Mouse (Mus musculus): ENCODE measurements at regions not wholly inside any gene's neighbourhood (a gene's known extent, or its start where the extent isn't known, plus 50 kb on each side); places are given as distances from the start of the nearest gene placed in this dataset.
"Not testable (repeated sequence)": the region's sequence is repeated elsewhere in the genome, so short reads cannot be mapped to it uniquely, and the experiment has no call there.

DNA sequence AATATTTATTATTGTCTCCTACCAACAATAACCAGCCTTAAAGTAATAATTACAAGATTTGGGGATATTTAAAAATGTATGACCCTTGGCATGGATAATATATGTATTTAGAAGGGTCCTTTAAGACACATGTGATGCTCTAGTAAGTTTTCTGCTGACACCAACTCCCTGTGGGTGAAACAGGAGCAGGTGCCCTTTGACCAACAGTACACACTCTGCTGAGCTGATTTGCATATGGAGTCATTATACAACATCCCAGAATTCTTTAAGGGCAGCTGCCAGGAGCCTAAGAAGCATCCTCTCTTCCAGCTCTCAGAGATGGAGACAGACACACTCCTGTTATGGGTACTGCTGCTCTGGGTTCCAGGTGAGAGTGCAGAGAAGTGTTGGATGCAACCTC, 274.1 kb downstream of the Rpia start:
- no peak for DNase-seq (ENCODE audit: low spot score in 2 of 2)

DNA sequence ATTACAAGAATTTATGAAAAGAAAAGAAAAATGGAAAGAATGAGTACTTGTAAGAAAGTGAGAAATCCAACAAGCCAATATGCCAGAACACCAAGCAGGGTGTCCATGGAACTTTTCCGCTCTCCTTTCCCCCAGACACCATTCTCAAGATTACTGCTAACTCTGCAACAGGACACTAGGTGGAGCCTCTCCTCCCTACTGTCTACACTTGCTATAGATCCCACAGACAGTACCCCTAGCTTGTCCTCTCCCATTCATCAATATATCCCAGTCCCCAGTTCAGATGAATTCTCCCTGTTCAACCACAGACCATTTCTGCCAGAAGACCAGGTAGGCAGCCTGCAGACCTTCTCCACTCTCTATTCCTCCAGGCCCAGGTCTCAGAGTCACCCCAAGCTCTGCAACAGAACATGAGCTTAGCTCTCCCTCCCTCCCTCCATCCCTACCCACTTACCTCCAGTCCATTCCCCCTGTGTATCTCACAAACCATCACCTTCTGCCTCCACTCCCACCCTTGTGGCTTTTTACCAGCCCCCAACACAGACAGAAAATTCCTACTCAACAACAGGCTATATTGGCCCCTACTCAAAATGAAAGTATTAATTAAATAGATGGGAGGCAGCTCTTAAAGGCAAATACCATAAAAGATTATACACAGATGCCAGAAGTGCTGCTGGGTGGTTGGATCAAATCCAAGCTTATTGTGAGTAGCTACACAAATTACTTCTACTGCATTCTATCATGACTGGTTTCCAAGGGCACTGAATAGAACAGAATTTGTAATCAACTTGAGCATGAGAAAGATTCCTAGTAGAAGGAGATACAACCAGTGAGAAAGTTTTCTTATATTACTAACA, 323.2 kb downstream of the Rpia start:
- no peak for DNase-seq (ENCODE audit: low spot score in 2 of 2)

DNA sequence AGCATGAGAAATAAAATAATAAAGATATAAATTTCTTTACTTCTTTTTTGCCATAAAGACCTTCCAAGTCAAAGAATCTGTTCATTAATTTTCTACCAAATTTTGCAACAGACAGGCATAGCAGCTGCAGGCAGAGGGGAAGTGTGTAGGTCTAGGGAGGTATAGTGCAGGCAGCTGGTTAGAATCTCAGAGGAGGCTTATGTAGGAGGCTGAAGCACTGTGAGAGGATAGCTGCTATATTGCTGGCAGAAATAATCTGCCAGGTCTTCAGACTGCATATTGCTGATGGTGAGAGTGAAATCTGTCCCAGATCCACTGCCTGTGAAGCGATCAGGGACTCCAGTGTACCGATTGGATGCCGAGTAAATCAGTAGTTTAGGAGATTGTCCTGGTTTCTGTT, 334.8 kb downstream of the Rpia start:
- no peak for DNase-seq (ENCODE audit: low spot score in 2 of 2)

DNA sequence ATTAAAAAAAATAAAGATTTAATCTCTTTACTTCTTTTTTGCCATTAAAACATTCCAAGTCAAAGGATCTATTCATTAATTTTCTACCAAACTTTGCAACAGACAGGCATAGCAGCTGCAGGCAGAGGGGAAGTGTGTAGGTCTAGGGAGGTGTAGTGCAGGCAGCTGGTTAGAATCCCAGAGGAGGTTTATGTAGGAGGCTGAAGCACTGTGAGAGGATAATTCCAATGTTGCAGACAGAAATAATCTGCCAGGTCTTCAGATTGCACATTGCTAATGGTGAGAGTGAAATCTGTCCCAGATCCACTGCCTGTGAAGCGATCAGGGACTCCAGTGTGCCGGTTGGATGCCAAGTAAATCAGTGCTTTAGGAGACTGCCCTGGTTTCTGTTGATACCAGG, 357.3 kb downstream of the Rpia start:
- DNase-seq (ENCODE audit: low spot score in 2 of 2) = not testable (repeated sequence)

DNA sequence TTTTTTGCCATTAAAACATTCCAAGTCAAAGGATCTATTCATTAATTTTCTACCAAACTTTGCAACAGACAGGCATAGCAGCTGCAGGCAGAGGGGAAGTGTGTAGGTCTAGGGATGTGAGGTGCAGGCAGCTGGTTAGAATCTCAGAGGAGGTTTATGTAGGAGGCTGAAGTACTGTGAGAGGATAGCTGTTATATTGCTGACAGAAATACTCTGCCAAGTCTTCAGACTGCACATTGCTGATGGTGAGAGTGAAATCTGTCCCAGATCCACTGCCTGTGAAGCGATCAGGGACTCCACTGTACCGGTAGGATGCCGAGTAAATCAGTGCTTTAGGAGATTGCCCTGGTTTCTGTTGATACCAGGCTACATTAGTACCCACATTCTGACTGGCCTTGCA, 385.7 kb downstream of the Rpia start:
- peak in 1 of 2 experiments; percentile 7 for DNase-seq (ENCODE audit: low spot score in 2 of 2)

DNA sequence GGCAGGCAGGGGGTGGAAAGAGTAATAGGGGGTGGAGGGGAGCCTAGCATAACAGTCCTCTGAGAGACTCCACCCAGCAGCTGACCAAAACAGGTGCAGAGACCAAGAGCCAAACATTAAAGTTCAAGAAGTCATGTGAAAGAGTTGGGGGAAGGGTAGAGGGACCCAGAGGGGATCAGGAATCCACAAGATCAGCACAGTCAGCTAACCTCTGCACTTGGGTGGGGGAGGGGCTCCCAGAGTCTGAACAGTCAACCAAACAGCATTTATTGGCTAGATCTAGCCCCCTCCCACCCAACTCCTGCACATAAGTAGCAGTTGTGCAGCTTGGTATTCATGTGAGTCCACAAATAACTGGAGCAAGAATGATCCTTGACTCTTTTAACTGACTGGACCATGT, 402.2 kb downstream of the Rpia start:
- not testable (repeated sequence) for DNase-seq (ENCODE audit: low spot score in 2 of 2)

DNA sequence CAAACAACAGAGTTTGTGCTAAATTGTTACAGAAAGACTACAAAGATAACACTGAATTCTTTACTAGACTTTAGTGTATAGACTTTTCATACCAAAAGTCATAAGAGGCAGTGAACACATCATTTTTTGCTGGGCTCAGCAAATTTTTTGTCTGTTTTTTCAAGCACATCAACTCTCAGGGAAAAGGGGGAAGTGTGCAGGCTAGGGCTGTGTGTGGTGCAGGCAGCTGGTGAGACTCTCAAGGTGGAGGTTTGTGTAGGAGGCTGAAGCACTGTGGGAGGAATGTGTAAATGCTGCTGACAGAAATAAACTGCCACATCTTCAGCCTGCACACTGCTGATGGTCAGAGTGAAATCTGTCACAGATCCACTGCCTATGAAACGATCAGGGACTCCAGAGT, 405.6 kb downstream of the Rpia start:
- DNase-seq (ENCODE audit: low spot score in 2 of 2) = not testable (repeated sequence)

DNA sequence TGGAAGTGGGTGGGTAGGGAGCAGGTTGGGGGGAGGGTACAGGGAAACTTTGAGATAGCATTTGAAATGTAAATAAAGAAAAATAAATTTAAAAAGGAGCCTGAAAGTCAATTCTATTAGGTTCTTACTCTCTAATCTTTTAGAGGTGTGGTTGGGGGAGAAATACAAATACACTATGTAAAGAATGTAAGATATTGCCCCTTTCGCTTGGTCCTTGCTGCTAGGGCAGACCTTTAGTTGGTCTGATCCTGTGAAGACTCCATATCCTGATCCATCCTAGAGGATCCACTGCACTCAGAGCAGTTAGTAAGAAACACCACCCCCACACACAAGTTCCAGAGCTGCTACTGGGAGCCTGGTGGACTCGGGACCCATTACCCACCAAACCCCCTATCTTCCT, 412.7 kb downstream of the Rpia start:
- DNase-seq (ENCODE audit: low spot score in 2 of 2) = not testable (repeated sequence)

DNA sequence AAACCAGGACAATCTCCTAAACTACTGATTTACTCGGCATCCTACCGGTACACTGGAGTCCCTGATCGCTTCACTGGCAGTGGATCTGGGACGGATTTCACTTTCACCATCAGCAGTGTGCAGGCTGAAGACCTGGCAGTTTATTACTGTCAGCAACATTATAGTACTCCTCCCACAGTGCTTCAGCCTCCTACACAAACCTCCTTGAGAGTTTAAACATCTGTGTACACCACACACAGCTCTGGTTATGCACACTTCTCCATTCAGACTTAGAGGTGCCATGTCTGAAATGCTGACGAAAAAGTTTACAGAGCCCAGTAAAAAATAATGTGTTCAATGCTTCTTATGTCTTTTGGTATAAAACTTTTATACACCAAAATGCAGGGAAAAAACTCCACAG, 420.2 kb downstream of the Rpia start:
- DNase-seq (ENCODE audit: low spot score in 2 of 2) = not testable (repeated sequence)

DNA sequence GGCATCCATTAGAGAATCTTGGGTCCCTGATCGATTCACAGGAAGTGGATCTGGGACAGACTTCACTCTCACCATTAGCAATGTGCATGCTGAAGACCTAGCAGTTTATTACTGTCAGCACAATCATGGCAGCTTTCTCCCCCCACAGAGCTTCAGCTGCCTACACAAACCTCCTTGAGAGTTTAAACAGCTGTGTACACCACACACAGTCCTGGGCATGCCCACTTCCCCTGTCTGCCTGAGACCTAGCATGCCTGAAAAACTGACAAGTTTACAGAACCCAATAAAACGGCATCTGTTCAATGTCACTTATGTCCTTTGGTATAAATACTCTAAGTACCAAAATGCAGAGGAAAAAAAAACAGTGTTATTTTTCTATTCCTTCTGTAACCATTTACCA, 435.7 kb downstream of the Rpia start:
- DNase-seq (ENCODE audit: low spot score in 2 of 2) = no peak

DNA sequence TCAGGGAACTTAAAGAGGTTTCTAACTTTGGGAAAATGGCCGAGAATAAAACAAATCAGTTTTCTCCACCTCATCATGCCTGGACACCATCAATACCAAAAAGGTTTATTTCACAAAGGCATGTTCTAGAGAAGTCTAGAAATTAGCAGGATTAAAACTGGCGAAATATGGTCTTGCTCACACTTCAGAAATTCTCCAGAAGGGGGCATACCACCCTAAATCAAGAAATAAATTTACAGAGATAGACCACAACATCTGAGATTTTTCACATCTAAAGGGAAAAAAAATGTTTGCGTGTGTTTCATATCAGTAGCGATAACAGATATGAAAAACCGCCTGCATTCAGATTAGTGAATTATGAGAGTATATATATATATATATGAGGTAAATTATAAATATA, 449.9 kb downstream of the Rpia start:
- DNase-seq (ENCODE audit: low spot score in 2 of 2) = no peak

DNA sequence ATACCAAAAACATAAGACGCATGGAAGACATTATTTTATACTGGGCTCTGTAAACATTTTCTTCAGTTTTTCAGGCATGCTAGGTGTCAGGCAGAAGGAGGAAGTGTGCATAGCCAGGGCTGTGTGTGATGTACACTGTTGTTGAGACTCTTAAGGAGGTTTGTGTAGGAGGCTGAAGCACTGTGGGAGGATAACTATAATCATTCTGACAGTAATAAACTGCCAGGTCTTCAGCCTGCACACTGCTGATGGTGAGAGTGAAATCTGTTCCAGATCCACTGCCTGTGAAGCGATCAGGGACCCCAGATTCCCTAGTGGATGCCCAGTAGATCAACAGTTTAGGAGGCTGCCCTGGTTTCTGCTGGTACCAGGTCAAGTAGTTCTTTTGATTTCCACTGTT, 451.3 kb downstream of the Rpia start:
- not testable (repeated sequence) for DNase-seq (ENCODE audit: low spot score in 2 of 2)

DNA sequence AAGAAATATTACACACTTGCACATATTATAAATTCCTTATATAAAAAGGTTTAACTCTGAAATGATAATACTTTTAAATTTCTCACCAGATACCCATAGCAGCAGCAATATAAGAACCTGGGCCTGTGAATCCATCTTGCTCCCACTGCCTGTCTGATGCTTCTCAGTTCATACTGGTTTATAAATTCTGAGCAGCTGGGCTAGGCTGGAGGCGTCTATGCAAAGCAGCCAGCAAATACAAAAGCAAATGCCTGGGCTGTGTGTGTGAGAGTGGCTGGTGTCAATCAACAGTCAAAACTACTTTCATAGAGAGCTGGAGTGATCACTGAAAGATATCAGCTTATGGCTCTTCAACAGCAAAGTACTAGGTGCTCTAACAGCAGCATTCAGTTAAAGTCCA, 476.7 kb downstream of the Rpia start:
- no peak for DNase-seq (ENCODE audit: low spot score in 2 of 2)

DNA sequence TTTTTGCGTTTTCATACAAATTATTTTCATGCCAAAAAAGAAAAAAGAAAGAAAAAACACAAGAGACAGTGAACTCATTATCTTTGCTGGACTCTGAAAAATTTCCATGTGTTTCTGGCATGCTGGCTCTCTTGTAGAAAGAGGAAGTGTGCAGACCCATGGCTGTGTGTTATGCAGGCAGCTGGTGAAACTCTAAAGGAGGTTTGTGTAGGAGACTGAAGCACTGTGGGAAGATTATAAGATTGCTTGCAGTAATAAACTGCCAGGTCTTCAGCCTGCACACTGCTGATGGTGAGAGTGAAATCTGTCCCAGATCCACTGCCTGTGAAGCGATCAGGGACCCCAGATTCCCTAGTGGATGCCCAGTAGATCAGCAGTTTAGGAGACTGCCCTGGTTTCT, 477.4 kb downstream of the Rpia start:
- peak; percentile 3 to 5 for DNase-seq (ENCODE audit: low spot score in 2 of 2)

DNA sequence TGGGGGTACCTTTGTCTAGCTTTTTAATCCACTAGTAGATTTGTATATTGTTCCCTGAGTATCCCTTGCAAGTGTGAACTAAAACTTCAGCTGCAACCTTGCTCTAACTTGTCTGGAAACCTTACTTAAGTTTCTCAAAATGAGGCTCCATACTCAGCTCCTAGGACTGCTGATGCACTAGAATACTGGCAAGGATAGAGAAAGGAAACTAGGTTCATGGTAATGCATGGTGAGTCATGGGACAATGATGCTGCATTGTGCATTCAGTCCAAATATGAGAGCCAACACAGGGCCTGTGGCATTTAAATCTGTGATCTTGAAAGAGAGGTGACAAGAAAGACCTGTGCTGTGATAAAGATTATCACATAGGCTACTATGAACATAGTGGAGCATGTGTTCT, 490.9 kb downstream of the Rpia start:
- DNase-seq (ENCODE audit: low spot score in 2 of 2) = not testable (repeated sequence)

DNA sequence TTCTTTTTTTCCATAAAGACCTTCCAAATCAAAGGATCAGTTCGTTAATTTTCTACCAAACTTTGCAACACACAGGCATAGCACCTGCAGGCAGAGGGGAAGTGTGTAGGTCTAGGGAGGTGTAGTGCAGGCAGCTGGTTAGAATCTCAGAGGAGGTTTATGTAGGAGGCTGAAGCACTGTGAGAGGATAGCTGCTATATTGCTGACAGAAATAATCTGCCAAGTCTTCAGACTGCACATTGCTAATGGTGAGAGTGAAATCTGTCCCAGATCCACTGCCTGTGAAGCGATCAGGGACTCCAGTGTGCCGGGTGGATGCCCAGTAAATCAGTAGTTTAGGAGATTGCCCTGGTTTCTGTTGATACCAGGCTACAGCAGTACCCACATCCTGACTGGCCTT, 531.8 kb downstream of the Rpia start:
- DNase-seq (ENCODE audit: low spot score in 2 of 2) = peak in 1 of 2 experiments; percentile 20

DNA sequence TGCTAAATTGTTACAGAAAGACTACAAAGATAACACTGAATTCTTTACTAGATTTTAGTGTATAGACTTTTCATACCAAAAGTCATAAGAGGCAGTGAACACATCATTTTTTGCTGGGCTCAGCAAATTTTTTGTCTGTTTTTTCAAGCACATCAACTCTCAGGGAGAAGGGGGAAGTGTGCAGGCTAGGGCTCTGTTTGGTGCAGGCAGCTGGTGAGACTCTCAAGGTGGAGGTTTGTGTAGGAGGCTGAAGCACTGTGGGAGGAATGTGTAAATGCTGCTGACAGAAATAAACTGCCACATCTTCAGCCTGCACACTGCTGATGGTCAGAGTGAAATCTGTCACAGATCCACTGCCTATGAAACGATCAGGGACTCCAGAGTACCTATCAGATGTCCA, 551.9 kb downstream of the Rpia start:
- DNase-seq (ENCODE audit: low spot score in 2 of 2) = not testable (repeated sequence)

DNA sequence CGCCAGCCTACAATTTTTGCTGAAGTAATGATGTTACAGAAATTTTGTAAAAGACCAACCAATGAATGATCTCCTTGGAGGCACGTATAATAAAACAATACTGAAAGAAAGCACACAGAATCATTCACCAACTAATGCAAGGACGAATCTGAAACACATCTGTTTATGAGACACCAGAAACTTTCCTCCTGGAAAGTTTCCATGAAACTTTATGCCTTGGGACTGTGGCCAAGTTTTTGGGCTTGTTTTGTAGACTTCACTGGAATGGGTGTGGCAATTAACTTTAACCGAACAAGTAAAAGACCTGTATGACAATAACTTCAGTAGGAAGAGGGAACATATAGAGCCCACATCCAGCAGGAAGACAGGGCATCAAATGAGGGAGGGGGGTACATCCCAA, 564.9 kb downstream of the Rpia start:
- DNase-seq (ENCODE audit: low spot score in 2 of 2) = no peak

DNA sequence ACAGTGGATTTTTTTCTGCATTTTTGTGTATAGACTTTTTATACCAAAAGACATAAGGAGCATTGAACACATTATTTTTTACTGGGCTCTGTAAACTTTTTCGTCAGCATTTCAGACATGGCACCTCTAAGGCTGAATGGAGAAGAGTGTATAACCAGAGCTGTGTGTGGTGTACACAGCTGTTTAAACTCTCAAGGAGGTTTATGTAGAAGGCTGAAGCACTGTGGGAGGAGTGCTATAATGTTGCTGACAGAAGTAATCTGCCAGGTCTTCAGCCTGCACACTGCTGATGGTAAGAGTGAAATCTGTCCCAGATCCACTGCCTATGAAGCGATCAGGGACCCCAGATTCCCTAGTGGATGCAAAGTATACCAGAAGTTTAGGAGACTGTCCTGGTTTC, 575.4 kb downstream of the Rpia start:
- not testable (repeated sequence) for DNase-seq (ENCODE audit: low spot score in 2 of 2)

DNA sequence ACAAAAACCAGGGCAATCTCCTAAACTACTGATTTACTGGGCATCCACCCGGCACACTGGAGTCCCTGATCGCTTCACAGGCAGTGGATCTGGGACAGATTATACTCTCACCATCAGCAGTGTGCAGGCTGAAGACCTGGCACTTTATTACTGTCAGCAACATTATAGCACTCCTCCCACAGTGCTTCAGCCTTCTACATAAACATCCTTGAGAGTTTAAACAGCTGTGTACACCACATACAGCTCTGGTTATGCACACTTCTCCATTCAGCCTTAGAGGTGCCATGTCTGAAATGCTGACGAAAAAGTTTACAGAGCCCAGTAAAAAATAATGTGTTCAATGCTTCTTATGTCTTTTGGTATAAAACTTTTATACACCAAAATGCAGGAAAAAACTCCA, 576.3 kb downstream of the Rpia start:
- DNase-seq (ENCODE audit: low spot score in 2 of 2) = not testable (repeated sequence)

Data from frontal cortex, postnatal 25 days (tissue).